Mouse (Mus musculus) adrenal gland, postnatal 36 days (tissue): Measurements from ENCODE around the gene Prr19. TPM values are rescaled to one million over a fixed set of nuclear protein-coding genes. Genes with fewer than 3 reads are reported as not detected.
A peak's percentile ranks its signal among the peaks of the same experiment; 100 is the strongest.

Experiments
- DNase-seq, 2 experiments: peaks; one replicate each; pipeline ENCODE4 v3.0.0; 2021; ENCODE audit warnings: mixed read lengths in 1 of 2
- total RNA-seq, 2 experiments: library from RNA; stranded (reverse); gene quantifications; 2 replicates each; pipeline ENCODE4 v1.2.3; 2021

The Prr19 gene
- total RNA-seq, 2 experiments from 2014 or later: not detected

- no peak for DNase-seq
Observed at GRCm38 (mm10) chr7:25292107-25292506, 9.1 kb upstream of the Prr19 start.

DNA sequence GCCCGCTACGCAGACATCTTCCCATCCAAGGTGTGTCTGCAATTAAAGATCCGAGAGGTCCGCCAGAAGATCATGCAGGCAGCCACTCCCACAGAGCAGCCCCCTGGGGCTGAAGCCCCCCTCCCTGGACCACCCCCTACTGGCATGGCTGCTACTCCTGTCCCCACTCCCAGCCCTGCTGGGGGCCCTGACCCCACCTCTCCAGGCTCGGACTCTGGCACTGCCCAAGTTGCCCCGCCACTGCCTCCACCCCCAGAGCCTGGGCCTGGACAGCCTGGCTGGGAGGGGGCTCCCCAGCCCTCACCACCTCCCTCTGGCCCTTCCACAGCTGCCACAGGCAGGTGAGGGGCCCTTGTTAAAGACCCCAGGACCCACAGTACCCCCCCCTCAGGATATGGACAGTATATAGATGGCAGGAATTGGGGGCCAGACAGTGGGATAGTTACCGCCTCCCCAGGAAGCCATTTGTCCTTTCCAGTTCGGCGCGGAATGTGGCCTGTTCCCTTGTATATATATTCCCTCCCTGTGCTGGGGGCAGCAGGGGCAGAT is 7.9 kb upstream of the Prr19 start:
- DNase-seq: no peak

GRCm38 (mm10) chr7:25294495-25294894 is 6.7 kb upstream of the Prr19 start:
- no peak for DNase-seq

- no peak for DNase-seq
Observed at GRCm38 (mm10) chr7:25294960-25295722, 6.1 kb upstream of the Prr19 start.

GRCm38 (mm10) chr7:25296945-25297453 is 4.2 kb upstream of the Prr19 start:
- DNase-seq: peak; percentile 53 to 70

DNA sequence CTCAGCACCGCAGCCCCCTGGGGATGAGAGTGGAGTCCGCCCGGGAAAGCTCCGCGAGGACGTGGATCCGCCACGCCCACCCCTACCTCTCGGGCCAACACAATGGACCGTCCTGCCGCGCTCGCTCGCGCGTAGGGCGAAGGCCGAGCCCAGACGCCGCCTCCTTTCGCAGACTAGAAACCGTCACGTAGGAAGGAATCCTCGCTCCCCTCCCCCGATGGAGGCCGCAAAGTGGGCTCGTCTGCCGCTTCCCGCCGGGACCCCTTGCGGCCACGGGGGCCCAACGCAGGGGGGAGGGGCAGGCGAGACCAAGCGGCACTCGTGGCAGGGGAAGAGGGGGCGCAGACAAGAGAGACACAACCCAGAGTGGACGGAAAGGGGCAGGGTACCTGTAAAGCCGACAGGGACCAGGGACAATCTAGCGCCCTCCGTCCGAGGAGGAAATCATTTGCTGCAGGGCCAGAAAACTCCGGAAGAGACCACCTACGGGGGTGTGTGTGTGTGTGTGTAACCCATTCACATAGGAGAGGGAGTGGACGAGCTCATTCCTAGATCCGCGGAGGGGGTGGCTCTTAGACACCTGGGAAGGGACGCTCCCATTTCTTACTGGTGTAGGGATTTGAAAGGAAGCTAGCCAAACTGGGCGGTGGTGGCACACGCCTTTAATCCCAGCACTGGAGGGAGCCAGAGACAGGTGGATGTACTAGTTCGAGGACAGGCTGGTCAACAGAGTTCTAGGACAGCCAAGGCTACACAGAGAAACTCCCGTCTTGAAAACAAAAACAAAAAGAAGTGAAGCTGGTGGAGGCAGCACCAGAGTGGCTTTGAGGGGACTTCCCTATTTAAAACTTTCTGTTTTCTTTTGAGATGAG is 3.5 kb upstream of the Prr19 start, which contains the start of gene Pafah1b3:
Gene Pafah1b3 (minus strand): TSS at position 533 of the 872 bp plus-strand sequence.
- DNase-seq: peak; percentile 77 to 83

DNA sequence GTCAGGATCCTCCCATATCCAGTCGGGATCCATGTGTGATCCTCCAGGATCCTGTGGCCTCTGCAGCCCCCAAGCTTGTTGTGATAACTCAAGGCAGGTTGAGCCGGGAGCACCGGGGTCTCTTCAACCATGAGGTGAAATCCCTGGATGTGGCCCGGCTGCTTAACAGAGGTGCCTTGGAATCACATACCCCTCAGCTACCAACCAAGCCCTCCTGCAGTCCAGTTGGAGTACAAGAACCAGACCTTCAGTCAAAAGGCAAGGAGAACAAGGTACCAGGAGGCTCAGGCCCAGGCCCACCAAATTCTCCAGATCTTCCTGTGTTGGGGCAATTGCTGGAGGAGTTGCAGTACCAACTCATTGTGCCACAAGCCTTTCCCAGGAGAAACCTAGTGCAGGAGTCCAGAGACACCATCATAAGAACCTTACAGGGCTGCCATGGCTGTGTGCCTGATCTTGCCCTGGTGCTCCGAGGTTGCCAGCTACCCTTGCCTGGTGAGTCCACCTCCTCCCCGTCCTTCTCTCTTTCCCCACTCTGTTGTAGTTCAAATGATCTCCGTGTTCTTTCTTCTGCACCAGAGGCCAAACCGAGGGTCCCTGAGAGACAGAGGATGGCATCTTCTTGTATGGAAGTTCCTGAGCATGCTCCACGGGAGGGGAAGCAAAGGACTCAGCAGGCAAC is 1.9 kb downstream of the Prr19 start:
- DNase-seq: no peak

DNA sequence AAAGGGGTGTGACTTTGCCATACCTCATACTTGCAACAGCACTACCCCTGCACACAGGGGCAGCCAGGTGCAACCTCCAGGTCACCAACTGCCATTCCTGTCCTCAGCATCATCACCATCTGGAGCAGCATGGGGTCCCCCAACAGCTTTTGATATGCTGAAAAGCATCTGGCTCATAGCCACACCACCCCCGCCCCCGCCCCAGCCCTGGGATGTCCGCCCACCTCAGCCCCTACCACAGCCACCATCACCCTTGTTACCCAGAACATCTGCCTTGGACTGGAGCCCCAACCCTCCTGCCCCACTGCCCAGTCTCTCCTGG is 2.4 kb downstream of the Prr19 start:
- DNase-seq: no peak

GRCm38 (mm10) chr7:25305481-25305880 is 4.3 kb downstream of the Prr19 start:
- no peak for DNase-seq

GRCm38 (mm10) chr7:25305956-25306613 is 4.9 kb downstream of the Prr19 start, which contains the start of gene Tmem145:
Gene Tmem145, plus strand, starts transcription at chr7:25306106.
- peak; percentile 62 to 73 for DNase-seq

- DNase-seq: no peak
Observed at GRCm38 (mm10) chr7:25306614-25306996, 5.4 kb downstream of the Prr19 start.

DNA sequence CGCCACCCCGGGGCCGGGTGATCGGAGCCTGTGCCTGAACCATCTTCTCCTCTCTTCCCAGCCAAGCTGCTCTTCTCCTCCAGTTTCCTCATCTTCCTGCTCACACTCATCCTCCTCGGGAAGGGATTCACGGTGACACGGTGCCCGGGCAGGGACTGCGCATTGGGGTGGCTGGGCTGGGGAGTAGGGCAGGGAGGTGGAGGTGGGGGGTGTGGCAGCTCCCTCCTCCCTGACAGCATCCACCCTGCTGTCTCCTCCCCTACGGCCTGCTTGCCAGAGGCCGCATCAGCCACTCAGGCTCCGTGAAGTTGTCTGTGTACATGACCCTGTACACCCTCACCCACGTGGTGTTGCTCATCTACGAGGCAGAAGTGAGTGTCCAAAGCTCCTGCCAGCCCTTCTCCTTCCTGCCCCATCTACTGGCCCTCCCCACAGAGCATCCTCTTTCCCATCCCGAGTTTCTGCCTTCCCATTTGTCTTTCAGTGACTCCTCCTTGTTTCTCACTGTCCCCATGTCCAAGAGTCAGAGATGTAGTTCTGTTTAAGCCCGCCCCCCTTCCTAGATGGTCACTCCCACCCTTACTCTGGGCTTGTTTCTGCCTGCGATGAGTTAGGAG is 7.6 kb downstream of the Prr19 start:
- peak in 1 of 2 experiments; percentile 46 for DNase-seq

DNA sequence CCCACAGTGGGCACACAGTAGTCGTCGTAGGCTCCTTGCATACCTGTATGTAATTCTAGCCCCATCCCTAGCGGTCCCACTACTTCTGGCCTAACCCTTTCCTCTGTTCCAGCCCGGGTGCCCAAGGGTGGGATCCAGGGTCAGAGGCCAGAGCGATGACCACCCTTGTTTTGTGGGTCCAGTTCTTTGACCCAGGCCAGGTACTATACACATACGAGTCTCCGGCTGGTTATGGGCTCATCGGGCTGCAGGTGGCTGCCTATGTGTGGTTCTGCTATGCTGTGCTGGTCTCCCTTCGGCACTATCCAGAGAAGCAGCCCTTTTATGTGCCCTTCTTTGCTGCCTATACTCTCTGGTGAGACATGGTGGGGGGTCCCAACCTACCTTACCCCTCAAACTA is 8.2 kb downstream of the Prr19 start:
- no peak for DNase-seq

DNA sequence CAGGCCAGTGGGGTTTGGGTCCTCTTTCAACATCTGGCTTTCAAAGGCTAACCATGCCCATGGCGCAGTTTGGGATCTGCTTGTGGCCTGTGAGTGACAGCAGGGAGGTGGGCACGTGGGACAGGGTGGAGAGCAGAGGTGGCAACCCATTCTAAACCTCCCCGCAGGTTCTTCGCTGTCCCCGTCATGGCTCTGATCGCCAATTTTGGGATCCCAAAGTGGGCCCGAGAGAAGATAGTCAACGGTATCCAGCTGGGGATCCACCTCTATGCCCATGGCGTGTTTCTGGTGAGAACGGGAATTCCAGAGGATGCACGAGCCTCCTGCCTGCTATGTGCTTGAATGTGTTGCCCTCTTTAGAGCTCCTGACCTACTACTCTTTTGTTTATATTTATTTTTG is 10.0 kb downstream of the Prr19 start:
- DNase-seq: no peak

DNA sequence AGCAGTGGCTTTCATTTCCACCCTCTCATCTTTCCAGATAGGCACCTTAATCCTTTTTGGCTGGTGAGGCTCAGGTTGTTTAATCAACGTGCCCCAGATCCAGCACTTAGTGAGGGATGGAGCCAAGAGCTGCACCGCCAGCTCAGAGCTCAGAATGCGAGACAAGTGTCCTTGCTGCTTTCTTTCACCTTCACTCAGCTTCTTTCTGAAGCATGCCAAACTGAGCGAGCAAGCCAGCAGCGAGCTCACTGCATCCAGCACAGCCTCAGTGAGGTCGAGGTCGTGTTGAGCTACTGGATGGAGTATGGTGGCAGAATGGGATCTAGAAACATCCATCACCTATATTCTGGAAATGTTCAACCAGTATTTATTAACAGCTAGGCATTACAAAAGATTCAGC is 12.1 kb downstream of the Prr19 start:
- peak; percentile 23 to 39 for DNase-seq

DNA sequence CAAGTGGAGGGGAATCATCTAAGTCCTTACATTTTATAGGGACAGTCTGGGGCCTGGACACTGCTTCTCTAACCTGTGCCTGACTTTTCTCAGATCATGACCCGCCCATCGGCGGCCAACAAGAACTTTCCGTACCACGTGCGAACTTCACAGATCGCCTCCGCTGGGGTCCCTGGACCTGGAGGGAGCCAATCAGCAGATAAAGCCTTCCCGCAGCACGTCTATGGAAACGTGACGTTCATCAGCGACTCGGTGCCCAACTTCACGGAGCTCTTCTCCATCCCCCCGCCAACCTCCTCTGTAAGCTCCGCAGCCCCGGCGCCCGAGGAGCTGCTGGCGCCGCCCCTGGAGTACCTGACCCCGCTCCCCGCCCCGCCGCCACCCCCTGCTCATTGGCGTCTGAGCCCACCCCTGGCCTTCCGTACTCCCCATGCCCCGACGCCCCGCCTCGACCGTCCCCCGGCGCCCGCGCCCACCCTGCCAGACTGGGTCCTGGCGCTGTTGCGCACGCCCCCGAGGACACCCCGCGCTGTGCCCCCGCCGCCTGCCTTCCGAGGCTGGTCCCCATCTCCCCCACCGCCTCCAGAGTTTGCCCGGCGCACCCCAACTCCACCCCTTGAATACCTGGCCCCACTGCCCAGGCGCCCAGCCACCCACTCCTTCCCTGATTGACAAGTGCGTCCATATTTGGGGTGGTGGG is 13.5 kb downstream of the Prr19 start:
- DNase-seq: peak in 1 of 2 experiments; percentile 27

DNA sequence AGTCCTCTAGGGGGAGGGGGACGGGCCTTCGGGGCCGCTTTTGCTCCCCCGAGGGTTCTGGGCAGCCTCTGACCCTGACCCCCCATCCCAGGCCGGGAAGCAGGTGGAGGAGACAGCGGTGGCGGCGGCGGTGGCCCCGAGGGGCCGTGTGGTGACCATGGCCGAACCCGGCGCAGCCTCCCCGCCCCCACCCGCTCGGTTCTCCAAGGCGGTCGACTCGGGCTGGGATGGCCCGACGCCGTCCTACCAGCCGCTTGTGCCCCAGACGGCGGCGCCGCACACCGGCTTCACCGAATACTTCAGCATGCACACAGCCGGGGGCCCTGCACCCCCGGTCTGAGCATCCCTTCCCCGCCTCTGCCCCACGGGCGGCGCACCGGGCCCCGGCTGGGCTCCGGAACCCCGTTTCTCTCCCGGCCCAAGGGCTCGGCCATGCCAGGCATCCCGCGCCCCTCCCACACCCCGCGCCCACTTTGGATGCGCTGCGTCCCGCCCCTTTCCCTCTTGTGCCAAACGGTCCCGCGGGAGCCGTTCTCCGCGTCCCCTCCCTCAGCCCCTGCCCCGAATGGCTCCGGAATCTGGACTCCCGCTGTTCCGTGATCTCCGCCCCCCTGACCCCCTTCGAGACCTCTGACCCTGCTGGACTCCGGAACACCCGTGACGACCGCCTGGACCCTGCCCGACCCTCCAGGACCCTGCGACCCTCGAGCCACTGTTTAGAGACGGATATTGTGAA is 14.3 kb downstream of the Prr19 start:
- peak; percentile 63 to 77 for DNase-seq

GRCm38 (mm10) chr7:25316532-25317445 is 15.6 kb downstream of the Prr19 start, which contains the start of gene Megf8:
Gene Megf8, plus strand, starts transcription at chr7:25317164.
- peak; percentile 94 to 95 for DNase-seq
